Mouse (Mus musculus): ENCODE measurements around the gene Tmem255a.
A peak's percentile ranks its signal among the peaks of the same experiment; 100 is the strongest.

Gene Tmem255a

GRCm38 (mm10) chrX:38251851-38252571 lies at the start of gene Tmem255a:
Gene Tmem255a, minus strand, starts transcription at chrX:38252439.
- DNase-seq (ENCODE audit: low read depth) = no peak

GRCm38 (mm10) chrX:38259610-38260009 lies 7.4 kb upstream of the Tmem255a start:
- DNase-seq (ENCODE audit: low read depth) = no peak

GRCm38 (mm10) chrX:38250352-38250950 lies 1.8 kb downstream of the Tmem255a start:
- no peak for DNase-seq (ENCODE audit: low read depth)

GRCm38 (mm10) chrX:38249640-38250351 lies 2.4 kb downstream of the Tmem255a start:
- DNase-seq (ENCODE audit: low read depth) = peak; percentile 51

GRCm38 (mm10) chrX:38247601-38248000 lies 4.6 kb downstream of the Tmem255a start:
- DNase-seq (ENCODE audit: low read depth) = no peak

- peak; percentile 5 for DNase-seq (ENCODE audit: low read depth)
These were observed 5.1 kb downstream of the Tmem255a start for GRCm38 (mm10) chrX:38247108-38247507.

GRCm38 (mm10) chrX:38237731-38238130 lies 14.5 kb downstream of the Tmem255a start:
- peak; percentile 24 for DNase-seq (ENCODE audit: low read depth)

- no peak for DNase-seq (ENCODE audit: low read depth)
These were observed 22.4 kb downstream of the Tmem255a start for GRCm38 (mm10) chrX:38229888-38230287.

- no peak for DNase-seq (ENCODE audit: low read depth)
These were observed 29.5 kb downstream of the Tmem255a start for GRCm38 (mm10) chrX:38222757-38223156.

- DNase-seq (ENCODE audit: low read depth) = no peak
These were observed 34.6 kb downstream of the Tmem255a start for GRCm38 (mm10) chrX:38217676-38217991.

- DNase-seq (ENCODE audit: low read depth) = no peak
These were observed 35.1 kb downstream of the Tmem255a start for GRCm38 (mm10) chrX:38216986-38217675.

- DNase-seq (ENCODE audit: low read depth) = peak; percentile 42
These were observed 44.8 kb downstream of the Tmem255a start for GRCm38 (mm10) chrX:38207392-38207791.

GRCm38 (mm10) chrX:38201816-38202215 lies 50.4 kb downstream of the Tmem255a start:
- no peak for DNase-seq (ENCODE audit: low read depth)

- DNase-seq (ENCODE audit: low read depth) = peak; percentile 17
These were observed 61.8 kb downstream of the Tmem255a start for GRCm38 (mm10) chrX:38190458-38190764.

GRCm38 (mm10) chrX:38189552-38190457 lies 62.4 kb downstream of the Tmem255a start, which contains the start of gene Zbtb33:
Gene Zbtb33, plus strand, starts transcription at chrX:38189793.
- DNase-seq (ENCODE audit: low read depth) = peak; percentile 82

- DNase-seq (ENCODE audit: low read depth) = no peak
These were observed 66.7 kb downstream of the Tmem255a start for GRCm38 (mm10) chrX:38185520-38185919.

GRCm38 (mm10) chrX:38181608-38182258 lies 70.5 kb downstream of the Tmem255a start:
- DNase-seq (ENCODE audit: low read depth) = peak; percentile 56

- no peak for DNase-seq (ENCODE audit: low read depth)
These were observed 71.3 kb downstream of the Tmem255a start for GRCm38 (mm10) chrX:38180656-38181607.

- peak; percentile 62 for DNase-seq (ENCODE audit: low read depth)
These were observed 72.3 kb downstream of the Tmem255a start for GRCm38 (mm10) chrX:38179891-38180310.

GRCm38 (mm10) chrX:38166592-38166991 lies 85.6 kb downstream of the Tmem255a start:
- no peak for DNase-seq (ENCODE audit: low read depth)
